Mouse (Mus musculus): ENCODE measurements around the gene Gm20388. TPM values are rescaled to one million over a fixed set of nuclear protein-coding genes. Genes with fewer than 3 reads are reported as not detected.
"Not testable (repeated sequence)": the region's sequence is repeated elsewhere in the genome, so short reads cannot be mapped to it uniquely, and the experiment has no call there.

Gene Gm20388
- polyA plus RNA-seq, 1 experiment from 2014 or later = not detected

DNA sequence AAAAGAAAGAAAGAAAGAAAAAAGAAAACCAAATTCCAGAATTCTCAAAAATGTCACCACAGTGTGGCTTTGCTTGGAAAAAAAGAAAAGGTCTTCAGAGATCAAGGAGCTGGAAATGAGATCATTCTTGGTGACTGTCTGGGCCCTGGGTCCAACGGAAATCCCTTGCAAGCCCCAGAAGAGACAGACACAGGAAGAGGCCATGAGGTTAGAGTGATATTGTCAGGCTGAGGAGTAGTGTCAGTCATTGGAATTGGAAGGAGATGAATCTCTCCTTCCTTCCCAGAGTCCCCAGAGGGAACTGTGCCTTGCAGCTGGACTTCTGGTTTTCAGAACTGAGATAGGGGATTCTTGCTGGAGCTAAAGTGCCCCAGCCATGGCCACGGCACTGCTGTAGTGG is 788.9 kb downstream of the Gm20388 start:
- Histone ChIP-seq H3K27me3 (no peaks in the 10 kb centered on the region), H3K4me1 (peaks cover 8% of the 10 kb centered on the region), H3K9me3 (no peaks in the 10 kb centered on the region), H3K4me2 (replicated peaks) (no peak overlapping the region), H3K36me3 (no peaks in the 10 kb centered on the region), H3K4me3 (no peak overlapping the region), H3K9ac (replicated peaks) (no peak overlapping the region), H3K27ac (replicated peaks) (no peak overlapping the region)
- ATAC-seq (replicated peaks) = no peak
- 82% methylated on average over 2 of the region's 2 CpGs for WGBS

- H3K4me1 ChIP-seq = peaks cover 8% of the 10 kb centered on the region
- H3K4me3 ChIP-seq = no peak overlapping the region
- H3K4me2 ChIP-seq (replicated peaks) = no peak overlapping the region
- ATAC-seq (replicated peaks) = no peak
- H3K36me3 ChIP-seq = no peaks in the 10 kb centered on the region
- H3K9ac ChIP-seq (replicated peaks) = no peak overlapping the region
- no peak overlapping the region for H3K27ac ChIP-seq (replicated peaks)
- H3K9me3 ChIP-seq = no peaks in the 10 kb centered on the region
- no peaks in the 10 kb centered on the region for H3K27me3 ChIP-seq
- WGBS = 86% methylated on average over 4 of the region's 4 CpGs
These were observed 789.4 kb downstream of the Gm20388 start for GRCm38 (mm10) chr8:120700053-120700452.

DNA sequence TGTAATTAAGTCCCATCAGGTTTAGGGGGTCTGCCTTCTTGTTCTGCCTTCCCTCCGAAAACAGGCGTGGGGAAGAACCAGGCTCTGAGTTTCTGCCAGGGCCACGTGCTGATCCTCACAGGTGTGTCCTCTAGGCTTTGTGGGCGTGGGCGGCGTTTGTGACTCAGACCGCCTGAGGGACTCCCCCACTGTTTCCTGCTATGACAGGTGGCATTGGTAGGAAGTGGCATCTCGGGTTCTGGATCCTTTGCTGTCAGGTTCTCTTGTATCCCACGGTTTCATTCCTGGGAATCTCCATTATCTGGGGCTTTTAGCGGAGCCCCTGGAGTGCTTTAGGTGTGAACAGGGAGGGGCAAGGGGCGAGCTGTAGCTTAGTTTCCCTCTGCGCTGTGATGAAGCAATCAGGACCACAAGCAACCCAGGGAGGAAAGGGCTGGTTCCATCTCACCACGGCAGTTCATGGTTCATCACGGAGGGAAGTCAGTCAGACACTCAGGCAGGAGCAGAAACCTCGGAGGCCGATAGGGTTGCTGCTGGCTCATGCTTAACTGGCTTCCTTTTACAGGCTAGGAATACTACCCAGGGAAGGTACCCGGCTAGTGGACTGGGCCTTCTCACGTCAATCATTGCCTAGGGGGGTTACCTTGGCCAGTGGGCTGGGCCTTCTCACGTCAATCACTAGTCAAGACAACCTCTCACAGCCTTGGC is 791.3 kb downstream of the Gm20388 start:
- Histone ChIP-seq H3K27ac (replicated peaks) (no peak overlapping the region), H3K4me2 (replicated peaks) (no peak overlapping the region), H3K4me1 (peaks cover 2% of the 10 kb centered on the region; the same call in 1 of the 2 replicates), H3K4me3 (no peak overlapping the region), H3K9ac (replicated peaks) (no peak overlapping the region), H3K9me3 (no peaks in the 10 kb centered on the region), H3K36me3 (no peaks in the 10 kb centered on the region), H3K27me3 (no peaks in the 10 kb centered on the region)
- no peak for ATAC-seq (replicated peaks)
- 70% methylated on average over 19 of the region's 19 CpGs for WGBS

GRCm38 (mm10) chr8:120704203-120704602 is 793.6 kb downstream of the Gm20388 start:
- Histone ChIP-seq H3K27ac (replicated peaks) (no peak overlapping the region), H3K9me3 (no peaks in the 10 kb centered on the region), H3K36me3 (no peaks in the 10 kb centered on the region), H3K27me3 (no peaks in the 10 kb centered on the region), H3K4me1 (no peaks in the 10 kb centered on the region), H3K4me3 (no peak overlapping the region), H3K4me2 (replicated peaks) (no peak overlapping the region), H3K9ac (replicated peaks) (no peak overlapping the region)
- WGBS = 74% methylated on average over 9 of the region's 9 CpGs
- no peak for ATAC-seq (replicated peaks)

GRCm38 (mm10) chr8:120705163-120705562 is 794.5 kb downstream of the Gm20388 start:
- H3K4me1 ChIP-seq = no peaks in the 10 kb centered on the region
- H3K36me3 ChIP-seq = no peaks in the 10 kb centered on the region
- H3K9me3 ChIP-seq = no peaks in the 10 kb centered on the region
- no peak for ATAC-seq (replicated peaks)
- 82% methylated on average over 15 of the region's 15 CpGs for WGBS
- no peak overlapping the region for H3K4me2 ChIP-seq (replicated peaks)
- no peak overlapping the region for H3K9ac ChIP-seq (replicated peaks)
- no peaks in the 10 kb centered on the region for H3K27me3 ChIP-seq
- H3K27ac ChIP-seq (replicated peaks) = no peak overlapping the region
- no peak overlapping the region for H3K4me3 ChIP-seq

DNA sequence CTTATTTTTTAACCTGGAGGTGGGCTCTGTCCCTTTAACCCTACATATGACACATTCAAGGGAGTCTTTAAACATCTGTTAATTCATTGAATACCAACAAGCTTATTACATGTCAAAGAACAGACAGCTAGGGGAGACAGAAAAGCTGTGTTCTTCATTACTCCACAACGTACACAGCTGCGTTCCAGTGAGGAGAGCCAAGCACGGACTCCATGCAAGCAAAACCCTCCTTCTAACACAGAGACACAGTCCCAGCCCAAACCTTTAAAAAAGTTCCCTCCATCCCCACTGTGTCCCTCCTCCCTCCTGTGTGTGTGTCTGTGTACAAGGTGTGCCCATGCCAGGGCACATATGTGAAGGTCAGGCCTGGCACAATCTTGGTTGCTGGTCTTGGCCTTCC is 795.6 kb downstream of the Gm20388 start:
- H3K9me3 ChIP-seq = no peaks in the 10 kb centered on the region
- no peak overlapping the region for H3K27ac ChIP-seq (replicated peaks)
- H3K4me1 ChIP-seq = no peaks in the 10 kb centered on the region
- H3K4me2 ChIP-seq (replicated peaks) = no peak overlapping the region
- no peaks in the 10 kb centered on the region for H3K27me3 ChIP-seq
- H3K4me3 ChIP-seq = no peak overlapping the region
- H3K36me3 ChIP-seq = no peaks in the 10 kb centered on the region
- ATAC-seq (replicated peaks) = no peak
- H3K9ac ChIP-seq (replicated peaks) = no peak overlapping the region
- 75% methylated on average over 3 of the region's 3 CpGs for WGBS

DNA sequence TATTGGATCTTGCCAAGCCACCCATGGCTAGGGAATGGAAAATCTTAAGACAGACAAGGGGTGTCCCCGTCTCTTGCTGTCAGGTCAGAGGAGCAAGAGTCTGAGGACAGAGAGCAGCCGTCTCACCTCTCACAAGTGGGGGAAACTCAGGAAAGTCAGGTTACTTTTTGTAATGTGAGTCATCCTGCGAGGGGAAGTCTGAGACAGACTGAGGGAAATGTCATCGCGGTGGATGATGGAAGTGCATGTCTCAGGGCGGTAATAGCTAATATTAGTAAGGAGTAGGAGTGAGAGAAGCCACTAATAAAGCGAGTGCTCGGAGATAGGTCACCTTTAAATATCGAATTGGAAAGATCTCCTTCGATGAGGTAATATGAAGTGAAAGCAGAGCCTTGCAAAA is 798.5 kb downstream of the Gm20388 start:
- ATAC-seq (replicated peaks) = no peak
- H3K4me2 ChIP-seq (replicated peaks) = no peak overlapping the region
- 88% methylated on average over 10 of the region's 10 CpGs for WGBS

GRCm38 (mm10) chr8:120715200-120715599 is 804.6 kb downstream of the Gm20388 start:
- no peak overlapping the region for H3K4me3 ChIP-seq
- H3K9ac ChIP-seq (replicated peaks) = no peak overlapping the region
- WGBS = 83% methylated on average over 6 of the region's 6 CpGs
- no peaks in the 10 kb centered on the region for H3K36me3 ChIP-seq
- H3K9me3 ChIP-seq = no peaks in the 10 kb centered on the region
- no peak for ATAC-seq (replicated peaks)
- H3K27me3 ChIP-seq = no peaks in the 10 kb centered on the region
- H3K27ac ChIP-seq (replicated peaks) = no peak overlapping the region
- H3K4me1 ChIP-seq = no peaks in the 10 kb centered on the region
- no peak overlapping the region for H3K4me2 ChIP-seq (replicated peaks)

More for the DNA sequence above, 798.5 kb downstream of the Gm20388 start:
- no peaks in the 10 kb centered on the region for H3K9me3 ChIP-seq
- H3K4me1 ChIP-seq = no peaks in the 10 kb centered on the region
- H3K36me3 ChIP-seq = no peaks in the 10 kb centered on the region
- H3K9ac ChIP-seq (replicated peaks) = no peak overlapping the region
- no peak overlapping the region for H3K27ac ChIP-seq (replicated peaks)
- no peak overlapping the region for H3K4me3 ChIP-seq
- H3K27me3 ChIP-seq = no peaks in the 10 kb centered on the region

- ATAC-seq (replicated peaks) = no peak
- no peak overlapping the region for H3K9ac ChIP-seq (replicated peaks)
- 85% methylated on average over 15 of the region's 15 CpGs for WGBS
These were observed 805.5 kb downstream of the Gm20388 start for GRCm38 (mm10) chr8:120715996-120716680.

GRCm38 (mm10) chr8:120719586-120720236 is 809.1 kb downstream of the Gm20388 start:
- ATAC-seq (replicated peaks) = no peak
- Histone ChIP-seq H3K27ac (replicated peaks) (no peak overlapping the region), H3K27me3 (no peaks in the 10 kb centered on the region), H3K36me3 (no peaks in the 10 kb centered on the region), H3K4me3 (no peak overlapping the region), H3K9me3 (no peaks in the 10 kb centered on the region), H3K4me1 (no peaks in the 10 kb centered on the region), H3K4me2 (replicated peaks) (no peak overlapping the region), H3K9ac (replicated peaks) (no peak overlapping the region)
- 69% methylated on average over 19 of the region's 19 CpGs for WGBS

More at GRCm38 (mm10) chr8:120715996-120716680, 805.5 kb downstream of the Gm20388 start:
- Histone ChIP-seq H3K27ac (replicated peaks) (no peak overlapping the region), H3K4me3 (no peak overlapping the region), H3K36me3 (no peaks in the 10 kb centered on the region), H3K4me2 (replicated peaks) (no peak overlapping the region), H3K9me3 (no peaks in the 10 kb centered on the region), H3K4me1 (no peaks in the 10 kb centered on the region), H3K27me3 (no peaks in the 10 kb centered on the region)

- ATAC-seq (replicated peaks) = no peak
- 75% methylated on average over 6 of the region's 6 CpGs for WGBS
- no peaks in the 10 kb centered on the region for H3K36me3 ChIP-seq
- H3K4me3 ChIP-seq = no peak overlapping the region
- no peak overlapping the region for H3K4me2 ChIP-seq (replicated peaks)
- H3K9me3 ChIP-seq = no peaks in the 10 kb centered on the region
- no peaks in the 10 kb centered on the region for H3K4me1 ChIP-seq
- no peak overlapping the region for H3K27ac ChIP-seq (replicated peaks)
- no peak overlapping the region for H3K9ac ChIP-seq (replicated peaks)
- H3K27me3 ChIP-seq = no peaks in the 10 kb centered on the region
These were observed 812.4 kb downstream of the Gm20388 start for GRCm38 (mm10) chr8:120723025-120723424.

- not testable (repeated sequence) for ATAC-seq (replicated peaks); H3K27ac ChIP-seq (replicated peaks)
- 89% methylated on average over 4 of the region's 4 CpGs for whole genome bisulfite sequencing
These were observed 813.5 kb downstream of the Gm20388 start for GRCm38 (mm10) chr8:120724096-120724495.

More at GRCm38 (mm10) chr8:120724096-120724495, 813.5 kb downstream of the Gm20388 start:
- not testable (repeated sequence) for H3K4me2 ChIP-seq (replicated peaks); H3K27me3 ChIP-seq; H3K4me1 ChIP-seq; H3K9ac ChIP-seq (replicated peaks); H3K4me3 ChIP-seq; H3K9me3 ChIP-seq; H3K36me3 ChIP-seq

Measured in forebrain, embryonic 15.5 days (tissue).